Mouse (Mus musculus) CH12.LX (cell line): ENCODE results near the gene Zmat3.

ENCODE experiments used
- CHD2 ChIP-seq: IDR thresholded peaks from 2 replicates; pipeline ENCODE4 v1.6.1; 2011; ENCODE audit warnings: low read length, improper control_type of control experiment
- CTCF ChIP-seq, 2 experiments: IDR thresholded peaks in 1 of 2; conservative IDR thresholded peaks in 1 of 2; 2 replicates each; pipeline ENCODE4 v1.5.1; 2011 to 2012; ENCODE audit warnings: low read depth in 2 of 2, low read length in 2 of 2, improper control_type of control experiment in 1 of 2, inconsistent platforms in 1 of 2, mild to moderate bottlenecking in 1 of 2, moderate library complexity in 1 of 2
- KAT2A ChIP-seq: IDR thresholded peaks from 2 replicates; pipeline ENCODE4 v1.6.1; 2012; ENCODE audit warnings: low read length, improper control_type of control experiment, inconsistent platforms; ENCODE audit not compliant: insufficient replicate concordance
- MAX ChIP-seq: IDR thresholded peaks from 2 replicates; pipeline ENCODE4 v1.6.1; 2011; ENCODE audit warnings: low read length, improper control_type of control experiment
- MXI1 ChIP-seq: IDR thresholded peaks from 2 replicates; pipeline ENCODE4 v1.6.1; 2011; ENCODE audit warnings: mild to moderate bottlenecking, low read depth, low read length, improper control_type of control experiment
- MYC ChIP-seq: IDR thresholded peaks from 2 replicates; pipeline ENCODE4 v1.6.1; 2011; ENCODE audit warnings: low read depth, mild to moderate bottlenecking, improper control_type of control experiment, low read length
- NELFE ChIP-seq: IDR thresholded peaks from 2 replicates; pipeline ENCODE4 v1.6.1; 2011; ENCODE audit warnings: low read depth, low read length, improper control_type of control experiment
- POLR2A ChIP-seq: IDR thresholded peaks from 2 replicates; pipeline ENCODE4 v1.6.1; 2011; ENCODE audit warnings: low read depth, mild to moderate bottlenecking, improper control_type of control experiment, low read length
- RAD21 ChIP-seq: IDR thresholded peaks from 2 replicates; pipeline ENCODE4 v1.6.1; 2011; ENCODE audit warnings: low read depth, mild to moderate bottlenecking, low read length, improper control_type of control experiment, moderate library complexity
- SMC3 ChIP-seq: IDR thresholded peaks from 2 replicates; pipeline ENCODE4 v1.6.1; 2011; ENCODE audit warnings: low read depth, low read length, improper control_type of control experiment

DNA sequence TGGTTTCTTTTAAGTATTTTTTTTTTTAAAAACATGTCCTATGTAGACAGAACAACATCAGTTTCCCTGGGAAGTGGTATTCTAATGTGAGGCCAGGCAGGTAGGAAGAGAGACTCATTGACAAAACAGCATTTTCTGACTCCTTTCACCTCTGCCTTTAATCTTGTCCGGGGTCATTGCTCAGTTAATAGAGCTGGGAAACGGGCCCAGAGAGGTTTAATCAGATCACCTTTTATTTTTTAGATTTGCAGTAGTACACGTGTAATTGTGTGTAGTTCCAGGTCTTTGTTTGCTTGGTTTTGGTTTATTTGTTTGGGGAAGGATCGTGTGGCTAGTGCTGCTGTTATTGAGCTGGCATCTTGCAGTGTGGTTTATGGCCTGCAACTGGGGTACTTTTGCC lies 33.6 kb upstream of the Zmat3 start:
- TF ChIP-seq RAD21, result no peak
- no peak for TF ChIP-seq CTCF (conservative IDR thresholded peaks at IDR 0.05 in 1 of 2, IDR thresholded peaks at IDR 0.05 in 1 of 2; ENCODE audit: low read depth in 2 of 2, low read length in 2 of 2)
- no peak for TF ChIP-seq MXI1
- TF ChIP-seq MYC, result no peak
- no peak for TF ChIP-seq SMC3
- no peak for TF ChIP-seq POLR2A
- TF ChIP-seq CHD2, result no peak
- no peak for TF ChIP-seq MAX
- no peak for TF ChIP-seq NELFE
- TF ChIP-seq KAT2A, result no peak
